Mouse (Mus musculus): ENCODE measurements at regions not wholly inside any gene's neighbourhood (a gene's known extent, or its start where the extent isn't known, plus 50 kb on each side); places are given as distances from the start of the nearest gene placed in this dataset.
A peak's percentile ranks its signal among the peaks of the same experiment; 100 is the strongest.

GRCm38 (mm10) chr14:99493659-99494058, 195.2 kb downstream of the Klf5 start:
- no peak overlapping the region for H3K4me3 ChIP-seq
- no peaks in the 10 kb centered on the region for H3K9me3 ChIP-seq
- no peak overlapping the region for H3K9ac ChIP-seq
- H3K36me3 ChIP-seq: no peaks in the 10 kb centered on the region
- ATAC-seq (ENCODE audit: low FRiP score, low read depth): no peak
- H3K27me3 ChIP-seq: no peaks in the 10 kb centered on the region
- no peak overlapping the region for H3K4me2 ChIP-seq (replicated peaks)
- H3K4me1 ChIP-seq: no peaks in the 10 kb centered on the region
- 83% methylated on average over 6 of the region's 6 CpGs for WGBS
- H3K27ac ChIP-seq: no peak overlapping the region

GRCm38 (mm10) chr14:99499502-99500266, 201.2 kb downstream of the Klf5 start:
- H3K4me3 ChIP-seq: no peak overlapping the region
- no peaks in the 10 kb centered on the region for H3K36me3 ChIP-seq
- 42% methylated on average over 7 of the region's 7 CpGs for WGBS
- no peak overlapping the region for H3K27ac ChIP-seq
- H3K9ac ChIP-seq: no peak overlapping the region
- peaks cover 5% of the 10 kb centered on the region for H3K9me3 ChIP-seq
- H3K27me3 ChIP-seq: no peaks in the 10 kb centered on the region
- no peak overlapping the region for H3K4me2 ChIP-seq (replicated peaks)
- H3K4me1 ChIP-seq: no peaks in the 10 kb centered on the region
- peak; percentile 82 for ATAC-seq (ENCODE audit: low FRiP score, low read depth)

DNA sequence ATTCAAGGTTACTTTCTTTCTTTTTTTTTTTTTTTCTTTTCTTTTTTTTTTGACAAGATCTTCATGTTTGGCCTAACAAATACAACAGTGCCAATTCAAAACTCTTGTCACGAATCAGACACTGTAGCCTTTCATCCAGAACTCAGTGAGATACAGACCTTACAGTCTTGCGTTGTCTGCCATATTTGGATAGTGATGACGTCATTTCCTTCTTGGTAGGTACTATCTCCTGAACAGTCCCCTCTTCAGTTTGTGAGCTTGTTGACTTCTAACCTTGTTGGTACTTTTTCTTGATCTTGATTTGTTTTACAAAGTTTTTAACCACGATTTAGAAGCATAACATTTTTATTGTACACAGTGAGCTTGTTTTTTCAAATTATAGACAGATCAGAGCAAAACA, 206.4 kb downstream of the Klf5 start:
- Histone ChIP-seq H3K9ac (no peak overlapping the region), H3K9me3 (peaks cover 5% of the 10 kb centered on the region), H3K27me3 (no peaks in the 10 kb centered on the region), H3K4me2 (replicated peaks) (no peak overlapping the region), H3K4me3 (no peak overlapping the region), H3K4me1 (no peaks in the 10 kb centered on the region), H3K36me3 (no peaks in the 10 kb centered on the region), H3K27ac (no peak overlapping the region)
- no peak for ATAC-seq (ENCODE audit: low FRiP score, low read depth)
- 80% methylated on average over 4 of the region's 4 CpGs for WGBS

GRCm38 (mm10) chr14:99509696-99510536, 211.4 kb downstream of the Klf5 start:
- no peak for ATAC-seq (ENCODE audit: low FRiP score, low read depth)
- 53% methylated on average over 3 of the region's 3 CpGs for WGBS
- Histone ChIP-seq H3K27ac (no peak overlapping the region), H3K9ac (no peak overlapping the region), H3K27me3 (no peaks in the 10 kb centered on the region), H3K4me2 (replicated peaks) (no peak overlapping the region), H3K9me3 (no peaks in the 10 kb centered on the region; the same call in 1 of the 2 replicates), H3K36me3 (no peaks in the 10 kb centered on the region), H3K4me1 (no peaks in the 10 kb centered on the region), H3K4me3 (no peak overlapping the region)

DNA sequence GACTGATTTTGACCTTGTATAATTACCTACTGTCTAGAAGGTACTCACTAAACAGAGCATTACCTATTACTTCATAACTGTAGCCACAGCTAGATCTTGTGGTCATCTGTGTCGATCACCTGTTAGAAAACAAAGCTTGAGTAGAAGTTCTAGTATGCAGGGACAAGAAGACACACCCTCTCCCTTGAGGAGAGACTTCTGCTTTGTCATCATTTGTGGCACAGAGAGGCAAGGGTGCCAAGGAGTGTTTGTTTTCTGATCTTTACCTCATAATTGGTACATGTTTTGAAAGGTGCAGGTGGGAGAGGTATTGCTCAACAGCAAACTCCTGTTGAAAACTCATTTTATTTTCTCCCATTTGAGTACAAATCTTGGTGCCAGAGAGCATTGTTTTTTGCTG, 217.0 kb downstream of the Klf5 start:
- 93% methylated on average over 1 of the region's 1 CpGs for WGBS
- H3K4me1 ChIP-seq: no peaks in the 10 kb centered on the region
- H3K4me2 ChIP-seq (replicated peaks): no peak overlapping the region
- no peak overlapping the region for H3K4me3 ChIP-seq
- no peaks in the 10 kb centered on the region for H3K27me3 ChIP-seq
- H3K9me3 ChIP-seq: no peaks in the 10 kb centered on the region; the same call in 1 of the 2 replicates
- no peaks in the 10 kb centered on the region for H3K36me3 ChIP-seq
- ATAC-seq (ENCODE audit: low FRiP score, low read depth): no peak
- no peak overlapping the region for H3K9ac ChIP-seq
- H3K27ac ChIP-seq: no peak overlapping the region

DNA sequence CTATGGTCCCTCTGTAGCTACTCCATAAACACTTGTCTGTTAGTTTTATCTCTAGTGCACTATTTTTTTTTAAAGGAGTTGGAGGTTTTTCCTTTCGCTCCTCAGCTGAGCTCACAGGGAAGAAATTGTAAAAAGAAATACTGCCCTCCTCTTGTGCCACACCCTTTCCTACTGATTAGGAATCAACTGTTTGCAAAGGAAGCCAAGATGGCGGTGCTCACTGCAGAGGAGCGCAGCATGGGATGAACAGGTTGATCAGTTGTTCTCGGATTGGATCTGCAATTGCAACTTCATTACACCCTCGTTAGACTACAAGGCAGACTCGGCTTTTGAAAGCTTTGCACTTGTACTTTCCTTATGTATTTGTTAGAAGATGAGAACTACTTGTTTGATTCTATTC, 218.2 kb downstream of the Klf5 start:
- 87% methylated on average over 6 of the region's 6 CpGs for WGBS
- ATAC-seq (ENCODE audit: low FRiP score, low read depth): no peak
- Histone ChIP-seq H3K27ac (no peak overlapping the region), H3K27me3 (no peaks in the 10 kb centered on the region), H3K4me3 (no peak overlapping the region), H3K4me2 (replicated peaks) (no peak overlapping the region), H3K4me1 (no peaks in the 10 kb centered on the region), H3K36me3 (no peaks in the 10 kb centered on the region), H3K9me3 (no peaks in the 10 kb centered on the region; the same call in 1 of the 2 replicates), H3K9ac (no peak overlapping the region)

DNA sequence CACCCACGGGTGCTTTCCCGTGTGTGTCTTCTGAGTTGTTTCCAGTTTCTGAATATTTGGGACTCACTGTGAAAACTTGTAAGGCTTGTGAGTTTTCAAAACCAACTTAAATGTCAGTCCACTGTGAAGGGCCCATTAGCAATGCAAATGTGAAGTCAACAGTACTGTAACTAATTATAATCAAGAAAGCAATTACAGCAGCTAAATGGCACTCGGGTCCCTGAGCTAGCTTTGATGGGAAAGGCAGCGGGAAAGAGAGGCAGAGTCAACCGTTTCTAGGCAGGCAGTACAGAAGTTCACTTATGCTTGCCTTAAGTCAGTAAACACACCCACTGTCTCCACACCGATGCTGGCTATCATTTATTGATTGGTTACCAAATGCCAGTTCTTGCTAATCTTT, 221.9 kb downstream of the Klf5 start:
- no peak overlapping the region for H3K9ac ChIP-seq
- H3K4me3 ChIP-seq: no peak overlapping the region
- H3K27me3 ChIP-seq: no peaks in the 10 kb centered on the region
- 69% methylated on average over 6 of the region's 6 CpGs for WGBS
- no peak for ATAC-seq (ENCODE audit: low FRiP score, low read depth)
- H3K4me1 ChIP-seq: no peaks in the 10 kb centered on the region
- no peaks in the 10 kb centered on the region for H3K36me3 ChIP-seq
- no peak overlapping the region for H3K27ac ChIP-seq
- H3K4me2 ChIP-seq (replicated peaks): no peak overlapping the region
- H3K9me3 ChIP-seq: no peaks in the 10 kb centered on the region

GRCm38 (mm10) chr14:99521954-99522523, 223.5 kb downstream of the Klf5 start:
- H3K36me3 ChIP-seq: no peaks in the 10 kb centered on the region
- 85% methylated on average over 13 of the region's 13 CpGs for whole genome bisulfite sequencing
- H3K27me3 ChIP-seq: no peaks in the 10 kb centered on the region
- H3K27ac ChIP-seq: no peak overlapping the region
- H3K4me3 ChIP-seq: no peak overlapping the region
- no peaks in the 10 kb centered on the region for H3K9me3 ChIP-seq
- no peak for ATAC-seq (ENCODE audit: low FRiP score, low read depth)
- no peak overlapping the region for H3K4me2 ChIP-seq (replicated peaks)
- no peaks in the 10 kb centered on the region for H3K4me1 ChIP-seq
- no peak overlapping the region for H3K9ac ChIP-seq

DNA sequence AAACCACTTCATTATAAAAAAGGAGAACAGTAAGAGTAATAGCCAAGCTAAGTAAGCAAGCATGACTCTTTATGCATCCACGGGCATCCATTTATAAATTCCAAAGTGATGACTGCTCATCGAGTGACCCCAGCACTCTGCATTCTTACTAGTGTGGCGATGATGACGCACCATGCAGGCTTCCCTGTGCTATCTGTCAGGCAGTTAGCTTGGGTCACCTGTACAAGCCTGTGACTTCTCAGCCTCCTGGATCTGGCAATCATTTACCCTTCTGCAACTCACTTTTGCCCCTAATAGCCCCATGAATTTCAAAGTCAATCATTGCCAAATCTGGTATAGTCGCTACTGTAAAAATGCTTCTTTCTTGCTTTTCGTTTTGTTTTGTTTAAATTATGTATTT, 237.3 kb downstream of the Klf5 start:
- H3K27me3 ChIP-seq: no peaks in the 10 kb centered on the region
- H3K27ac ChIP-seq: no peak overlapping the region
- no peak overlapping the region for H3K4me2 ChIP-seq (replicated peaks)
- no peak overlapping the region for H3K9ac ChIP-seq
- no peaks in the 10 kb centered on the region for H3K36me3 ChIP-seq
- no peaks in the 10 kb centered on the region for H3K4me1 ChIP-seq
- no peak for ATAC-seq (ENCODE audit: low FRiP score, low read depth)
- no peaks in the 10 kb centered on the region for H3K9me3 ChIP-seq
- H3K4me3 ChIP-seq: no peak overlapping the region
- 89% methylated on average over 6 of the region's 6 CpGs for WGBS

DNA sequence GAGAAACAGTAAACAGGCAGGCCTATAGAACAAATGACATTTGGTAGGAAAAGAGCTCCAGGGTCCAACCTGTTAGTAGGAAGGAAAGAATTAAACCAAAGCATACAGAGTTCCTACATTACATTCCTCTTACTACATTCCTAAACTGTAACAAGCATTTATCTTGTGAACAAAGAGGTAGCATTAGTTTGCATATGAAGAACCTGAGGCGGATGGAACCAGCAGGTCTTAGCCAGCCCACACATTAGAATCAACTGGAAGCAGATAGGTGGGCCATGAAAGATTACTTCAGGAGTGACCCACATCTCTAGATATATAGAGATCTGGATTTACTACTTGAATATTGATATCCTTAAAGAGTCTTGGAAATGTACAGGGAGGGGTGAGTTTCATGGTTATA, 238.8 kb downstream of the Klf5 start:
- no peaks in the 10 kb centered on the region for H3K27me3 ChIP-seq
- H3K9ac ChIP-seq: no peak overlapping the region
- H3K36me3 ChIP-seq: no peaks in the 10 kb centered on the region
- no peak overlapping the region for H3K4me2 ChIP-seq (replicated peaks)
- ATAC-seq (ENCODE audit: low FRiP score, low read depth): no peak
- H3K9me3 ChIP-seq: no peaks in the 10 kb centered on the region
- 89% methylated on average over 1 of the region's 1 CpGs for WGBS
- H3K4me3 ChIP-seq: no peak overlapping the region
- no peak overlapping the region for H3K27ac ChIP-seq
- no peaks in the 10 kb centered on the region for H3K4me1 ChIP-seq

- no peak overlapping the region for H3K9ac ChIP-seq
- no peaks in the 10 kb centered on the region for H3K36me3 ChIP-seq
- no peak overlapping the region for H3K27ac ChIP-seq
- no peaks in the 10 kb centered on the region for H3K27me3 ChIP-seq
- H3K4me3 ChIP-seq: no peak overlapping the region
- no peak for ATAC-seq (ENCODE audit: low FRiP score, low read depth)
- H3K9me3 ChIP-seq: no peaks in the 10 kb centered on the region
- no peaks in the 10 kb centered on the region for H3K4me1 ChIP-seq
- H3K4me2 ChIP-seq (replicated peaks): no peak overlapping the region
Measured at GRCm38 (mm10) chr14:99541716-99542115, 243.2 kb downstream of the Klf5 start.

DNA sequence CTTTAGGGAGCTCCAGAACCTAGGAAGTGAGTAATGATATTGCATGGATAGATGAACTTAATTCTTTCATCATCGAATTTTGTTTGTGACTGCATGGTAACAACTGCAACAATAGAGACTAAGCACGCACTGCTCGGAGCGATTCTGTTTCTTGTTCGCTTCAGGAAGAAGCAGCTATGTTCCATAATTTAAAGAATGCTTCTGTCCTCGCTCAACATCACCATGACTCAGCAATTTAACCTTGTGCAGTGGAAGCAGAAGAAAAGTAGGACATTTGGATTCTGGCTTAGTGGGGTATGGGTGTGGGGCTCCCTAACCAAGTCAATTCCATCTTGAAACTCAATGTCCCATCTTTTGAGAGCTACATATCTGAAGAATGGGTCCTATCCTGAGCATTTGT, 249.4 kb downstream of the Klf5 start:
- Histone ChIP-seq H3K4me3 (no peak overlapping the region), H3K36me3 (no peaks in the 10 kb centered on the region)
- WGBS: 87% methylated on average over 6 of the region's 6 CpGs

More for the DNA sequence above, 249.4 kb downstream of the Klf5 start:
- H3K9ac ChIP-seq: no peak overlapping the region
- H3K4me2 ChIP-seq (replicated peaks): no peak overlapping the region
- no peaks in the 10 kb centered on the region for H3K27me3 ChIP-seq
- no peaks in the 10 kb centered on the region for H3K4me1 ChIP-seq
- no peak for ATAC-seq (ENCODE audit: low FRiP score, low read depth)
- no peaks in the 10 kb centered on the region for H3K9me3 ChIP-seq
- no peak overlapping the region for H3K27ac ChIP-seq
